Comparison of ENCODE assay signal across 19 mouse cellular contexts in the genomic region with DNA sequence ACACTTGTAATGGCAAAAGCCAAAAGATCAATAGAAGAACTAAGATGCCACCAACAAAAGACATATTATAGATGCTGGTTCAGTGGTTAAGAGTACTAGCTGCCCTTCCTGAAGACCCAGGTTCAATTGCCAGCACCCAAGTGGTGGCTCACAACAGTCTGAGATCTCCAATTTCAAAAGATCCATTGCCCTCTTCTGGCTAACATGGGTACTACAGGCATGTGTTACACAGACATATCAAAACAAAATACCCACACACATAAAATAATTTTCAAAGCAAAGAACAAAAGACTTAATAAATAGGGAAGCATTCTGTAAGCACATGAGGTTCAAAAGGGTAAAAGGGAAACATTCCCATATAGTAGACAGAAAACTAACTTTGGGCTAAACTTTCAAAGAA. TPM values are rescaled to one million over a fixed set of nuclear protein-coding genes. Genes with fewer than 3 reads are reported as not detected.
DNase-seq lines count a peak whose midpoint lies in the region; ATAC-seq and TF ChIP-seq lines count a peak whose summit lies in the region.
"Had no signal": no experiment of that assay in that cellular context is flagged by ENCODE, and none has a peak within 500 bp of the region (broad histone marks: within the 10 kb centered on the region; RNA-seq: fewer than 3 reads in every experiment).

No protein-coding gene starts in this region.

- no peaks in the 10 kb centered on the region for H3K27me3 ChIP-seq in kidney, postnatal 0 days (ENCODE audit: insufficient read depth, low read length)
- H3K27me3 ChIP-seq in midbrain, postnatal 0 days (ENCODE audit: insufficient read depth, low read length) = no peaks in the 10 kb centered on the region
- no peaks in the 10 kb centered on the region for H3K27me3 ChIP-seq in midbrain, embryonic 14.5 days (ENCODE audit: control insufficient read depth, insufficient read depth, low read length)
- H3K27me3 ChIP-seq in E14TG2a.4 (ENCODE audit: insufficient read depth, low read length) = no peaks in the 10 kb centered on the region
- H3K27me3 ChIP-seq: embryonic facial prominence, embryonic 12.5 days; limb, embryonic 12.5 days; midbrain, embryonic 15.5 days had no signal

- no peak overlapping the region for H3K27ac ChIP-seq in kidney, postnatal 0 days
- H3K27ac ChIP-seq in midbrain, postnatal 0 days (ENCODE audit: low read depth, low read length) = no peak overlapping the region
- H3K27ac ChIP-seq in midbrain, embryonic 14.5 days (replicated peaks; ENCODE audit: low read depth, low read length) = no peak overlapping the region
- H3K27ac ChIP-seq: embryonic facial prominence, embryonic 12.5 days; hindbrain, embryonic 10.5 days; limb, embryonic 12.5 days; midbrain, embryonic 15.5 days had no signal

- ATAC-seq in kidney, postnatal 0 days (replicated peaks; ENCODE audit: low FRiP score, low read depth) = no peak
- no peak for ATAC-seq in midbrain, postnatal 0 days (ENCODE audit: low FRiP score)
- ATAC-seq in midbrain, embryonic 14.5 days (ENCODE audit: low FRiP score, low TSS enrichment) = no peak
- ATAC-seq: forebrain, embryonic 16.5 days; midbrain, embryonic 15.5 days had no signal

- H3K4me2 ChIP-seq in kidney, postnatal 0 days (ENCODE audit: low read length) = no peak overlapping the region
- no peak overlapping the region for H3K4me2 ChIP-seq in midbrain, postnatal 0 days (ENCODE audit: low read depth, low read length, poor library complexity, severe bottlenecking)
- no peak overlapping the region for H3K4me2 ChIP-seq in midbrain, embryonic 14.5 days (ENCODE audit: low read length)
- H3K4me2 ChIP-seq: embryonic facial prominence, embryonic 12.5 days; limb, embryonic 12.5 days; midbrain, embryonic 15.5 days had no signal

- no peak for DNase-seq in kidney, postnatal 0 days (ENCODE audit: low spot score)
- no peak for DNase-seq in kidney, adult 11 months
- DNase-seq in midbrain, postnatal 0 days (ENCODE audit: low spot score) = no peak
- DNase-seq in midbrain, embryonic 14.5 days = no peak
- DNase-seq in induced T-regulatory cell, adult 2 months (ENCODE audit: low read depth) = peak; percentile 8
- no peak for DNase-seq in cerebellum, postnatal 4 days (ENCODE audit: low spot score in 2 of 2)
- no peak for DNase-seq in cerebellum, adult 11-12 months
- DNase-seq: adrenal gland, postnatal 14 days; cerebellum, adult 2 months; heart, adult 18-20 months; kidney, postnatal 10 days; lung, adult 2 months; thymus, postnatal 25 days had no signal

- peak; percentile 32; the same call in 1 of the 2 replicates for TF ChIP-seq CTCF in kidney, postnatal 0 days (IDR thresholded peaks at IDR 0.05; ENCODE audit: low read depth)
- TF ChIP-seq CTCF in midbrain, postnatal 0 days (IDR thresholded peaks at IDR 0.05) = peak; percentile 14; the same call in 1 of the 2 replicates
- peak; percentile 53 for TF ChIP-seq CTCF in E14TG2a.4 (conservative IDR thresholded peaks at IDR 0.05; ENCODE audit: low read length)

- no peaks in the 10 kb centered on the region for H3K36me3 ChIP-seq in kidney, postnatal 0 days (ENCODE audit: insufficient read depth, low read length)
- no peaks in the 10 kb centered on the region for H3K36me3 ChIP-seq in midbrain, postnatal 0 days (ENCODE audit: insufficient read depth, low read length)
- H3K36me3 ChIP-seq in midbrain, embryonic 14.5 days (ENCODE audit: control insufficient read depth, insufficient read depth, low read length) = no peaks in the 10 kb centered on the region
- peaks cover under 1% of the 10 kb centered on the region; the same call in 1 of the 2 replicates for H3K36me3 ChIP-seq in E14TG2a.4 (ENCODE audit: insufficient read depth, low read length)
- H3K36me3 ChIP-seq: embryonic facial prominence, embryonic 12.5 days; hindbrain, embryonic 10.5 days; midbrain, embryonic 15.5 days had no signal

- no peaks in the 10 kb centered on the region for H3K9me3 ChIP-seq in kidney, postnatal 0 days (replicated peaks; ENCODE audit: low read length)
- H3K9me3 ChIP-seq in midbrain, postnatal 0 days (ENCODE audit: low read length) = no peaks in the 10 kb centered on the region
- H3K9me3 ChIP-seq in midbrain, embryonic 14.5 days (ENCODE audit: control insufficient read depth, low read length) = no peaks in the 10 kb centered on the region
- no peaks in the 10 kb centered on the region for H3K9me3 ChIP-seq in E14TG2a.4 (ENCODE audit: low read length)
- H3K9me3 ChIP-seq: embryonic facial prominence, embryonic 12.5 days; hindbrain, embryonic 10.5 days; limb, embryonic 12.5 days; midbrain, embryonic 15.5 days had no signal

- H3K4me1 ChIP-seq in kidney, postnatal 0 days (replicated peaks; ENCODE audit: insufficient read depth, low read length) = no peaks in the 10 kb centered on the region
- no peaks in the 10 kb centered on the region for H3K4me1 ChIP-seq in midbrain, postnatal 0 days (ENCODE audit: insufficient read depth, low read length)
- no peaks in the 10 kb centered on the region for H3K4me1 ChIP-seq in midbrain, embryonic 14.5 days (ENCODE audit: control insufficient read depth, insufficient read depth, low read length)
- no peaks in the 10 kb centered on the region for H3K4me1 ChIP-seq in E14TG2a.4 (replicated peaks; ENCODE audit: low read depth, low read length)
- H3K4me1 ChIP-seq: embryonic facial prominence, embryonic 12.5 days; hindbrain, embryonic 10.5 days; limb, embryonic 12.5 days; midbrain, embryonic 15.5 days had no signal

- H3K4me3 ChIP-seq in kidney, postnatal 0 days (replicated peaks; ENCODE audit: low read depth, low read length) = no peak overlapping the region
- no peak overlapping the region for H3K4me3 ChIP-seq in midbrain, postnatal 0 days (ENCODE audit: low read depth, low read length)
- no peak overlapping the region for H3K4me3 ChIP-seq in midbrain, embryonic 14.5 days (replicated peaks; ENCODE audit: low read depth, low read length)
- no peak overlapping the region for H3K4me3 ChIP-seq in E14TG2a.4 (replicated peaks; ENCODE audit: low read length)
- H3K4me3 ChIP-seq: embryonic facial prominence, embryonic 12.5 days; hindbrain, embryonic 10.5 days; limb, embryonic 12.5 days; midbrain, embryonic 15.5 days had no signal

- H3K9ac ChIP-seq in kidney, postnatal 0 days (ENCODE audit: low read depth, low read length) = no peak overlapping the region
- H3K9ac ChIP-seq in midbrain, postnatal 0 days (replicated peaks; ENCODE audit: low read length, poor library complexity, severe bottlenecking) = no peak overlapping the region
- no peak overlapping the region for H3K9ac ChIP-seq in midbrain, embryonic 14.5 days (replicated peaks; ENCODE audit: low read length)
- H3K9ac ChIP-seq: embryonic facial prominence, embryonic 12.5 days; limb, embryonic 12.5 days; midbrain, embryonic 15.5 days had no signal

RNA-seq across cellular contexts. Expression of gene Gpc3, which starts 26.1 kb away (rescaled TPM):
- polyA plus RNA-seq in kidney, postnatal 0 days (2015; fragmentation: Nextera tagmentation; extraction: Ambion mirVana) = 1,010 and 1,051 TPM in 2 replicates
- 19.3 and 32.7 TPM in 2 replicates for total RNA-seq in midbrain, postnatal 0 days (2014; rRNA removed)
- polyA plus RNA-seq in midbrain, postnatal 0 days (2015; fragmentation: Nextera tagmentation; extraction: Ambion mirVana) = 61.7 and 69.3 TPM in 2 replicates
- 13.2 and 58.4 TPM in 2 replicates for polyA plus RNA-seq in midbrain, embryonic 14.5 days (2014; fragmentation: Nextera tagmentation; extraction: Ambion mirVana)

Comparison
In these comparisons a context has a peak if more than half of its experiments do, and no peak if none do; other contexts are left out.
1. RNA of gene Gpc3, which starts 26.1 kb away (polyA plus RNA-seq): 1,010 to 1,051 TPM in kidney, postnatal 0 days; 61.7 to 69.3 TPM in midbrain, postnatal 0 days and 13.2 to 58.4 TPM in midbrain, embryonic 14.5 days; every median in the first group is over 10 times any median in the second.
2. Peak in every context shown above with its lines, with median percentiles within 50 percentile points of each other: CTCF ChIP-seq.